Mouse (Mus musculus) heart, embryonic 15.5 days (tissue): ENCODE results near the gene Wrap73. TPM values are rescaled to one million over a fixed set of nuclear protein-coding genes. Genes with fewer than 3 reads are reported as not detected.

ENCODE experiments used
- ATAC-seq: fragments of 200-750 bp; cut with Nextera tagmentation; replicated peaks from 2 replicates; pipeline ENCODE4 v1.8.0; 2017; ENCODE audit warnings: low read depth, moderate TSS enrichment; ENCODE audit not compliant: insufficient number of reproducible peaks, insufficient read depth, low FRiP score
- H3K27ac ChIP-seq: fragments of 300-500 bp; sonication (generic); 2 replicates; pipeline ENCODE4 v1.5.1; 2015; ENCODE audit warnings: mild to moderate bottlenecking, inconsistent platforms
- H3K27me3 ChIP-seq: fragments of 300-500 bp; sonication (generic); 2 replicates; pipeline ENCODE4 v1.6.1; 2015; ENCODE audit warnings: inconsistent platforms
- H3K36me3 ChIP-seq: fragments of 300-500 bp; sonication (generic); 2 replicates; pipeline ENCODE4 v1.6.1; 2015; ENCODE audit warnings: mild to moderate bottlenecking, inconsistent platforms
- H3K4me1 ChIP-seq: fragments of 300-500 bp; sonication (generic); replicated peaks from 2 replicates; pipeline ENCODE4 v1.6.1; 2015; ENCODE audit warnings: inconsistent platforms
- H3K4me2 ChIP-seq: fragments of 300-500 bp; sonication (generic); 2 replicates; pipeline ENCODE4 v1.6.1; 2015; ENCODE audit warnings: inconsistent platforms, mild to moderate bottlenecking, moderate library complexity
- H3K4me3 ChIP-seq: fragments of 300-500 bp; sonication (generic); 2 replicates; pipeline ENCODE4 v1.5.1; 2015; ENCODE audit warnings: mild to moderate bottlenecking, inconsistent platforms
- H3K9ac ChIP-seq: fragments of 300-500 bp; sonication (generic); 2 replicates; pipeline ENCODE4 v1.6.1; 2015; ENCODE audit warnings: mild to moderate bottlenecking, inconsistent platforms
- H3K9me3 ChIP-seq: fragments of 300-500 bp; sonication (generic); replicated peaks from 2 replicates; pipeline ENCODE4 v1.6.1; 2016; ENCODE audit warnings: inconsistent platforms
- WGBS: fragments of 180-500 bp; shearing (Covaris S2); methylation state at CpG from one replicate; pipeline ENCODE4 v1.1.7; 2015; ENCODE audit warnings: mixed read lengths; 5-methylcytosine and 5-hydroxymethylcytosine counted together
- polyA plus RNA-seq: library from polyadenylated mRNA; unstranded; fragments of >200 nt; fragmentation: Nextera tagmentation; extraction: Ambion mirVana; gene quantifications from 2 replicates; pipeline ENCODE4 v1.2.1, GENCODE M21; 2015

Wrap73 gene
- polyA plus RNA-seq, 1 experiment from 2014 or later, result 19.5 TPM

- no peaks in the 10 kb centered on the region for H3K27me3 ChIP-seq
- H3K9ac ChIP-seq, result no peak overlapping the region
- H3K4me1 ChIP-seq, result peaks cover 16% of the 10 kb centered on the region
- H3K4me3 ChIP-seq, result no peak overlapping the region
- H3K36me3 ChIP-seq, result no peaks in the 10 kb centered on the region
- H3K4me2 ChIP-seq, result no peak overlapping the region
- ATAC-seq, result no peak
- H3K9me3 ChIP-seq, result no peaks in the 10 kb centered on the region
- no peak overlapping the region for H3K27ac ChIP-seq
- WGBS, result 56% methylated on average over 5 of the region's 5 CpGs
These were observed 42.8 kb downstream of the Wrap73 start for GRCm38 (mm10) chr4:154185001-154185400.

GRCm38 (mm10) chr4:154186002-154186537 is 43.9 kb downstream of the Wrap73 start:
- Histone ChIP-seq H3K27me3 (no peaks in the 10 kb centered on the region), H3K36me3 (no peaks in the 10 kb centered on the region), H3K4me3 (no peak overlapping the region), H3K9ac (no peak overlapping the region), H3K4me1 (peaks cover 13% of the 10 kb centered on the region), H3K9me3 (no peaks in the 10 kb centered on the region), H3K4me2 (no peak overlapping the region), H3K27ac (peak overlapping the region; percentile 18; the same call in 1 of the 2 replicates)
- ATAC-seq, result peak; percentile 11; the same call in 1 of the 2 replicates
- WGBS, result 58% methylated on average over 11 of the region's 11 CpGs

GRCm38 (mm10) chr4:154188948-154189347 is 46.8 kb downstream of the Wrap73 start:
- H3K9me3 ChIP-seq, result no peaks in the 10 kb centered on the region
- no peaks in the 10 kb centered on the region for H3K27me3 ChIP-seq
- no peak overlapping the region for H3K4me3 ChIP-seq
- H3K9ac ChIP-seq, result no peak overlapping the region
- H3K36me3 ChIP-seq, result no peaks in the 10 kb centered on the region
- H3K4me1 ChIP-seq, result peaks cover 5% of the 10 kb centered on the region; the same call in 1 of the 2 replicates
- no peak overlapping the region for H3K27ac ChIP-seq
- 56% methylated on average over 8 of the region's 8 CpGs for WGBS
- no peak for ATAC-seq
- no peak overlapping the region for H3K4me2 ChIP-seq

- no peaks in the 10 kb centered on the region for H3K27me3 ChIP-seq
- no peak for ATAC-seq
- 64% methylated on average over 6 of the region's 6 CpGs for WGBS
- H3K9me3 ChIP-seq, result no peaks in the 10 kb centered on the region
- no peak overlapping the region for H3K9ac ChIP-seq
- H3K4me3 ChIP-seq, result no peak overlapping the region
- H3K27ac ChIP-seq, result 0 out of 2 replicates have a peak overlapping the region, but pooled peaks have one; percentile 6
- no peak overlapping the region for H3K4me2 ChIP-seq
- peaks cover 2% of the 10 kb centered on the region for H3K4me1 ChIP-seq
- no peaks in the 10 kb centered on the region for H3K36me3 ChIP-seq
These were observed 55.8 kb downstream of the Wrap73 start for GRCm38 (mm10) chr4:154197961-154198360.

GRCm38 (mm10) chr4:154198377-154198961 is 56.3 kb downstream of the Wrap73 start:
- ATAC-seq, result no peak
- Histone ChIP-seq H3K36me3 (no peaks in the 10 kb centered on the region), H3K9me3 (no peaks in the 10 kb centered on the region), H3K27me3 (no peaks in the 10 kb centered on the region), H3K4me3 (no peak overlapping the region), H3K4me1 (peaks cover 2% of the 10 kb centered on the region), H3K4me2 (no peak overlapping the region), H3K9ac (no peak overlapping the region), H3K27ac (0 out of 2 replicates have a peak overlapping the region, but pooled peaks have one; percentile 6)
- 68% methylated on average over 7 of the region's 7 CpGs for WGBS

- peaks cover 15% of the 10 kb centered on the region for H3K4me1 ChIP-seq
- H3K27me3 ChIP-seq, result no peaks in the 10 kb centered on the region
- ATAC-seq, result no peak
- no peaks in the 10 kb centered on the region for H3K36me3 ChIP-seq
- H3K9me3 ChIP-seq, result no peaks in the 10 kb centered on the region
- no peak overlapping the region for H3K27ac ChIP-seq
- no peak overlapping the region for H3K4me3 ChIP-seq
- H3K4me2 ChIP-seq, result no peak overlapping the region
- H3K9ac ChIP-seq, result no peak overlapping the region
- 88% methylated on average over 5 of the region's 5 CpGs for WGBS
These were observed 59.3 kb downstream of the Wrap73 start for GRCm38 (mm10) chr4:154201511-154201910.

GRCm38 (mm10) chr4:154204532-154204931 is 62.4 kb downstream of the Wrap73 start:
- H3K9me3 ChIP-seq, result no peaks in the 10 kb centered on the region
- H3K36me3 ChIP-seq, result no peaks in the 10 kb centered on the region
- H3K27me3 ChIP-seq, result no peaks in the 10 kb centered on the region
- no peak overlapping the region for H3K4me2 ChIP-seq
- H3K4me1 ChIP-seq, result peaks cover 13% of the 10 kb centered on the region
- H3K4me3 ChIP-seq, result no peak overlapping the region
- 0 out of 2 replicates have a peak overlapping the region, but pooled peaks have one; percentile 7 for H3K27ac ChIP-seq
- H3K9ac ChIP-seq, result no peak overlapping the region
- WGBS, result 53% methylated on average over 7 of the region's 7 CpGs
- ATAC-seq, result 0 out of 2 replicates have a peak, but pooled peaks have one; percentile 18

- Histone ChIP-seq H3K36me3 (no peaks in the 10 kb centered on the region), H3K27me3 (no peaks in the 10 kb centered on the region), H3K4me3 (no peak overlapping the region), H3K4me2 (no peak overlapping the region), H3K9me3 (no peaks in the 10 kb centered on the region), H3K4me1 (peaks cover 20% of the 10 kb centered on the region), H3K27ac (peak overlapping the region; percentile 7; the same call in 1 of the 2 replicates), H3K9ac (no peak overlapping the region)
- 39% methylated on average over 5 of the region's 5 CpGs for WGBS
- peak; percentile 12; the same call in 1 of the 2 replicates for ATAC-seq
These were observed 63.2 kb downstream of the Wrap73 start for GRCm38 (mm10) chr4:154205392-154205791.

GRCm38 (mm10) chr4:154207261-154207660 is 65.1 kb downstream of the Wrap73 start:
- peaks cover 20% of the 10 kb centered on the region for H3K4me1 ChIP-seq
- H3K9me3 ChIP-seq, result no peaks in the 10 kb centered on the region
- no peak overlapping the region for H3K4me3 ChIP-seq
- no peaks in the 10 kb centered on the region for H3K36me3 ChIP-seq
- H3K27me3 ChIP-seq, result no peaks in the 10 kb centered on the region
- H3K27ac ChIP-seq, result no peak overlapping the region
- WGBS, result 17% methylated on average over 5 of the region's 5 CpGs
- H3K4me2 ChIP-seq, result no peak overlapping the region
- H3K9ac ChIP-seq, result no peak overlapping the region
- no peak for ATAC-seq

GRCm38 (mm10) chr4:154209054-154209453 is 66.9 kb downstream of the Wrap73 start:
- Histone ChIP-seq H3K4me1 (peaks cover 36% of the 10 kb centered on the region), H3K4me3 (no peak overlapping the region), H3K9ac (no peak overlapping the region), H3K9me3 (no peaks in the 10 kb centered on the region), H3K27ac (peak overlapping the region; percentile 35), H3K36me3 (no peaks in the 10 kb centered on the region), H3K4me2 (no peak overlapping the region), H3K27me3 (no peaks in the 10 kb centered on the region)
- 65% methylated on average over 6 of the region's 6 CpGs for WGBS
- no peak for ATAC-seq

- H3K27ac ChIP-seq, result peak overlapping the region; percentile 64
- no peaks in the 10 kb centered on the region for H3K9me3 ChIP-seq
- peaks cover 35% of the 10 kb centered on the region for H3K4me1 ChIP-seq
- H3K27me3 ChIP-seq, result no peaks in the 10 kb centered on the region
- H3K9ac ChIP-seq, result no peak overlapping the region
- WGBS, result 17% methylated on average over 3 of the region's 3 CpGs
- no peak for ATAC-seq
- H3K4me2 ChIP-seq, result no peak overlapping the region
- no peak overlapping the region for H3K4me3 ChIP-seq
- H3K36me3 ChIP-seq, result no peaks in the 10 kb centered on the region
These were observed 67.7 kb downstream of the Wrap73 start for GRCm38 (mm10) chr4:154209825-154210224.

- WGBS, result 76% methylated on average over 13 of the region's 13 CpGs
- no peaks in the 10 kb centered on the region for H3K36me3 ChIP-seq
These were observed 69.3 kb downstream of the Wrap73 start for GRCm38 (mm10) chr4:154211459-154211858.

More at GRCm38 (mm10) chr4:154211459-154211858, 69.3 kb downstream of the Wrap73 start:
- Histone ChIP-seq H3K4me3 (no peak overlapping the region), H3K9ac (no peak overlapping the region), H3K27me3 (no peaks in the 10 kb centered on the region), H3K4me2 (no peak overlapping the region), H3K27ac (no peak overlapping the region), H3K9me3 (no peaks in the 10 kb centered on the region), H3K4me1 (peaks cover 32% of the 10 kb centered on the region)
- no peak for ATAC-seq
